Mouse (Mus musculus) midbrain, embryonic 12.5 days (tissue): ENCODE results near the gene Pfn5. TPM values are rescaled to one million over a fixed set of nuclear protein-coding genes. Genes with fewer than 3 reads are reported as not detected.
"Not testable (repeated sequence)": the region's sequence is repeated elsewhere in the genome, so short reads cannot be mapped to it uniquely, and the experiment has no call there.

Experiments
- ATAC-seq: fragments of 200-750 bp; cut with Nextera tagmentation; 2 replicates; pipeline ENCODE4 v1.8.0; 2017; ENCODE audit warnings: low read depth, moderate TSS enrichment, moderate library complexity; ENCODE audit not compliant: low FRiP score
- H3K27ac ChIP-seq: fragments of 300-500 bp; sonication (generic); replicated peaks from 2 replicates; pipeline ENCODE4 v1.5.1; 2016; ENCODE audit warnings: mild to moderate bottlenecking
- H3K27me3 ChIP-seq: fragments of 300-500 bp; sonication (generic); 2 replicates; pipeline ENCODE4 v1.6.1; 2016; ENCODE audit warnings: mild to moderate bottlenecking
- H3K36me3 ChIP-seq: fragments of 300-500 bp; sonication (generic); 2 replicates; pipeline ENCODE4 v1.6.1; 2016
- H3K4me1 ChIP-seq: fragments of 300-500 bp; sonication (generic); 2 replicates; pipeline ENCODE4 v1.6.1; 2016
- H3K4me2 ChIP-seq: fragments of 300-500 bp; sonication (generic); replicated peaks from 2 replicates; pipeline ENCODE4 v1.6.1; 2016; ENCODE audit warnings: mild to moderate bottlenecking, moderate library complexity
- H3K4me3 ChIP-seq: fragments of 300-500 bp; sonication (generic); 2 replicates; pipeline ENCODE4 v1.5.1; 2016; ENCODE audit warnings: mild to moderate bottlenecking
- H3K9ac ChIP-seq: fragments of 300-500 bp; sonication (generic); replicated peaks from 2 replicates; pipeline ENCODE4 v1.6.1; 2016; ENCODE audit warnings: mild to moderate bottlenecking, moderate library complexity
- H3K9me3 ChIP-seq: fragments of 300-500 bp; sonication (generic); 2 replicates; pipeline ENCODE4 v1.6.1; 2016; ENCODE audit warnings: mild to moderate bottlenecking
- WGBS: fragments of 180-500 bp; shearing (Covaris S2); methylation state at CpG from one replicate; pipeline ENCODE4 v1.1.7; 2016; 5-methylcytosine and 5-hydroxymethylcytosine counted together
- polyA plus RNA-seq: library from polyadenylated mRNA; unstranded; fragments of >200 nt; fragmentation: Nextera tagmentation; extraction: Ambion mirVana; gene quantifications from 2 replicates; pipeline ENCODE4 v1.2.1, GENCODE M21; 2016

Pfn5 gene
- not detected in 2 replicates for polyA plus RNA-seq

GRCm38 (mm10) chrX:95557887-95558286, at the start of gene Pfn5, which contains the start of gene Asb12:
Pfn5 (plus strand) TSS chrX:95558104.
Asb12 (minus strand) TSS chrX:95557987.
- no peak within 1 kb of the TSS for H3K4me2 ChIP-seq
- H3K27ac ChIP-seq, result no peak within 1 kb of the TSS
- H3K9me3 ChIP-seq, result no peaks in the 10 kb centered on the region
- no peak for ATAC-seq
- no peaks in the 10 kb centered on the region for H3K36me3 ChIP-seq
- no peak within 1 kb of the TSS for H3K4me3 ChIP-seq
- no peaks in the 10 kb centered on the region for H3K4me1 ChIP-seq
- WGBS, result 91% methylated on average over 2 of the region's 2 CpGs
- H3K27me3 ChIP-seq, result no peaks in the 10 kb centered on the region
- no peak within 1 kb of the TSS for H3K9ac ChIP-seq

GRCm38 (mm10) chrX:95523883-95524282, 34.0 kb upstream of the Pfn5 start:
- H3K4me2 ChIP-seq, result no peak overlapping the region
- no peaks in the 10 kb centered on the region for H3K36me3 ChIP-seq
- H3K9me3 ChIP-seq, result no peaks in the 10 kb centered on the region
- no peaks in the 10 kb centered on the region for H3K27me3 ChIP-seq
- no peak overlapping the region for H3K9ac ChIP-seq
- no peaks in the 10 kb centered on the region for H3K4me1 ChIP-seq
- no peak overlapping the region for H3K27ac ChIP-seq
- no peak overlapping the region for H3K4me3 ChIP-seq
- ATAC-seq, result no peak

GRCm38 (mm10) chrX:95525166-95525565, 32.7 kb upstream of the Pfn5 start:
- Histone ChIP-seq H3K4me2 (no peak overlapping the region), H3K9me3 (no peaks in the 10 kb centered on the region), H3K36me3 (no peaks in the 10 kb centered on the region), H3K27ac (no peak overlapping the region), H3K4me3 (no peak overlapping the region), H3K27me3 (no peaks in the 10 kb centered on the region), H3K9ac (no peak overlapping the region), H3K4me1 (no peaks in the 10 kb centered on the region)
- ATAC-seq, result no peak
- 89% methylated on average over 2 of the region's 2 CpGs for WGBS

- H3K36me3 ChIP-seq, H3K4me1 ChIP-seq, H3K4me3 ChIP-seq, H3K4me2 ChIP-seq, H3K9ac ChIP-seq, H3K27ac ChIP-seq, H3K27me3 ChIP-seq, ATAC-seq, H3K9me3 ChIP-seq: not testable (repeated sequence)
- 92% methylated on average over 2 of the region's 2 CpGs for WGBS
These were observed 22.4 kb upstream of the Pfn5 start for GRCm38 (mm10) chrX:95535493-95535892.

- WGBS, result 76% methylated on average over 4 of the region's 4 CpGs
- no peak overlapping the region for H3K4me2 ChIP-seq
- H3K27ac ChIP-seq, result no peak overlapping the region
- no peaks in the 10 kb centered on the region for H3K9me3 ChIP-seq
- no peaks in the 10 kb centered on the region for H3K4me1 ChIP-seq
- H3K27me3 ChIP-seq, result no peaks in the 10 kb centered on the region
- no peaks in the 10 kb centered on the region for H3K36me3 ChIP-seq
- no peak overlapping the region for H3K4me3 ChIP-seq
- ATAC-seq, result no peak
- H3K9ac ChIP-seq, result no peak overlapping the region
These were observed 3.6 kb upstream of the Pfn5 start for GRCm38 (mm10) chrX:95554321-95554720.

- Histone ChIP-seq H3K4me3 (no peak overlapping the region), H3K9me3 (no peaks in the 10 kb centered on the region), H3K27ac (no peak overlapping the region), H3K36me3 (no peaks in the 10 kb centered on the region), H3K4me2 (no peak overlapping the region), H3K27me3 (no peaks in the 10 kb centered on the region), H3K4me1 (no peaks in the 10 kb centered on the region), H3K9ac (no peak overlapping the region)
- no peak for ATAC-seq
- WGBS, result 89% methylated on average over 5 of the region's 5 CpGs
These were observed 42.7 kb downstream of the Pfn5 start for GRCm38 (mm10) chrX:95600609-95601008.

Other genes starting within 250 kb of the Pfn5 start
- gene Amer1, start 113.2 kb upstream of the Pfn5 start, polyA plus RNA-seq, result 11.5 and 11.6 TPM in 2 replicates
- gene Asb12, start 117 bp upstream of the Pfn5 start, polyA plus RNA-seq, result 0.19 TPM in 1 of 2 replicates, not detected in the other
- gene Zc4h2, start 100.4 kb downstream of the Pfn5 start, polyA plus RNA-seq, result 52.2 and 55.9 TPM in 2 replicates
- gene Zc3h12b, start 153.6 kb downstream of the Pfn5 start, polyA plus RNA-seq, result 3.1 and 3.8 TPM in 2 replicates